Mouse (Mus musculus) R1 (cell line): ENCODE measurements around the gene Gm17660.
A peak's percentile ranks its signal among the peaks of the same experiment; 100 is the strongest.

Experiments
- DNase-seq: peaks from one replicate; pipeline ENCODE4 v3.0.0-alpha.2; 2018; ENCODE audit warnings: low read depth, low spot score

Gm17660 gene

GRCm38 (mm10) chr5:104080736-104081135 lies 3.3 kb upstream of the Gm17660 start:
- DNase-seq = no peak

DNA sequence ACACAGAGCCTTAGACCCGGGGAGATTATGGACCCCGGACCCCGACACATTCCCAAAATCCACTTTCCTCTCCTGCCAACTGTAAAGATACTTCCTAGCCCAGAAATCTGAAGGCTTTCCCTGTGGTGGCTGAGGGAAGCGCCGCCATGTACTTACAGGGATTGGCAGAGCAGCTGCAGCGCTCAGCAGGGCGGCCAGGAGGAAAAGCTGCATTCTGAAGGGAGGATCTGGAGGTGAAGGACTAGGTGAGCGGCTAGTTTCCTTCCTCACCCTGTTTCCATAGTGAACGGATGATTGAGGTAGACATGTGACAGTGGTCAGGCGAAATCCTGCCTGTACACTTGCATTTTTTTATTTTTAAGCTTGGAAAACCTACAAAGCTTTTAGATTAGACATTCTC lies 1.0 kb downstream of the Gm17660 start:
- peak; percentile 60 for DNase-seq

GRCm38 (mm10) chr5:104074388-104074787 lies 3.0 kb downstream of the Gm17660 start:
- DNase-seq = peak; percentile 77

DNA sequence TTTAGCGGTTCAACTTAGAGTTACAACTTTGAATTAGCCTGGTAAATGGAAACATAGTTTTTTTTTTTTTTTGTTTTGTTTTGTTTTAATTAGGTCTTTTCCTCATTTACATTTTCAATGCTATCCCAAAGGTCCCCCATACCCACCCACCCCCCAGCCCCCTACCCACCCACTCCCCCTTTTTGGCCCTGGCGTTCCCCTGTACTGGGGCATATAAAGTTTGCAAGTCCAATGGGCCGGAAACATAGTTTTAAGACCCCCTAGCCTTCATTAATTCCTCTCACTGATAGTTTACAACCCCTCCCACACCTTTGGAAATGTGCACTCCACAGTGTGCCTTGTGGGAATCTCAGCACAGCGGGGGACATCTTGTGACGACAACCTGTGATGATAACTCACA lies 3.8 kb downstream of the Gm17660 start:
- DNase-seq = no peak

- DNase-seq = peak; percentile 97
Measured at GRCm38 (mm10) chr5:104072272-104072886, 5.0 kb downstream of the Gm17660 start.

DNA sequence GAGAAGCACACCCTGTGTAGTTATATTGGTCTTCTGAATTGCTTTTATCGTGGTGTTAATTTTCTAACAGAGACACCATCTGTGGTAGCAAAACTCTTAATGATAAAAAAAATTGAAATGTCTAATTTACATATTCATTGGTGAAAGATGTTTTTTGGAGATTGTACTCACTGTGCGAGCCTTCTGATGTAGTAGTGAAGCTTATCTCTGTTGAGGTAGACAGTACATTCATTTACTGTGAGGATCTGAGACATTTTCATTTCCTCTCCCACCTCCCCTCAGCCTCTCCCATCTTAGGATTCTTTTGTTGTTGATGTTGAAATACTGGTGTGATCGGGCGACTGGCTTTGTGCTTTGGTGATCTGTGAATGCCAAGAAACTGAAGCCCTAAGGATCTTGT lies 6.4 kb downstream of the Gm17660 start:
- DNase-seq = no peak

GRCm38 (mm10) chr5:104068751-104069150 lies 8.7 kb downstream of the Gm17660 start:
- DNase-seq = peak; percentile 64

GRCm38 (mm10) chr5:104062773-104063551 lies 14.4 kb downstream of the Gm17660 start:
- DNase-seq = no peak

GRCm38 (mm10) chr5:104061936-104062772 lies 15.3 kb downstream of the Gm17660 start:
- peak; percentile 44 for DNase-seq

- DNase-seq = no peak
Measured at GRCm38 (mm10) chr5:104060429-104060828, 17.0 kb downstream of the Gm17660 start.

DNA sequence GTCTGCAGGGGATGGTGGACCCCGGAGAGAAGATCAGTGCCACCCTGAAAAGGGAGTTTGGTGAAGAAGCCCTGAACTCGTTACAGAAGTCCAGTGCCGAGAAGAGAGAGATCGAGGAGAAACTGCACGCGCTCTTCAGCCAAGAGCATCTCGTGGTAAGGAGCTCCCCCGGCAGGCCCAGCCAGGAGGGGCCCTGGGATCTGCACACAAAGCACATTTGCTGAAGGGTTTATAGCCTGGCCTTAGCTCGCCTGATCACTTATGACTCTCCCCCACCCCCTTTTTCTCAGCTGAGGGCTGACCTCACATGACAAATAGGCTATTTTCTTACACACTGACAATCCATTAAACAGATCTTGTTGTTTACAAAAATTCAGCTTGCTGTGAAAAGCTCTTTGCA lies 17.8 kb downstream of the Gm17660 start:
- DNase-seq = no peak

DNA sequence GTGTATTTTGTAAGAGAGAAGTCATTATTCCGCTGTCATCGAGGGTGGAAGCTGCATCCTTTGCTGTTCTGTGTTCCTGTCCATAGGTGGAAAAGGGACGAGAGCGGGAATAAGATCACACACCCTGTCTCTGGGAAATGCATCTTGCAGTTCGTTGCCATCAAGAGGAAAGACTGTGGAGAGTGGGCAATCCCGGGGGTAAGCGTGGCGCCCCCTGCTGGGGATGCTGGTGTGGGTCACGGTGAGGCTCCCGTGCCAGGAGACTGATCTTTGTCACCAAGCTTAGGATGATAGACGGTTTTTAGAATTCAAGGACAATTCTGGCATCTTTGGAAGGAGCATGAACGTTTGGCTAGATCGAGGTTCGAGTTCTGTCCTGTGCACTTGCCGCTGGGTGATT lies 19.4 kb downstream of the Gm17660 start:
- DNase-seq = peak; percentile 44

DNA sequence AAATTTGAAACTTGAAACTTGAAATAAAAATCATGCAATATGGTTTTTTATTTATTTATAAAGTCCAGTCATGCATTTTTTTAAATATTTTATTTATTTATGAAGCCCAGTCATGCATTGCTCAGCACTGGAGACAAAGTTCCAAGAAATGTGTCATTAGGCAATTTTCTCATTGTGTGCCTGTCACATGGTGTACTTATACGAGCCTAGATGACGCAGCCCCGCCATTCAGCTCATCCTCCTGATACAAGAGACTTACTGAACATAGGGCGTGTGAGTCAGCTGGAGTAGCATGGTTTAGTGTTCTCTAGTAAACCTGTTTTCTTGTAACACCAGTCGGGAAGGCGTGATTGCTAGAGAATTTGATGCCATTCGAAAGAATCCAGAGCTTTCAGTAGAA lies 21.1 kb downstream of the Gm17660 start:
- DNase-seq = no peak

DNA sequence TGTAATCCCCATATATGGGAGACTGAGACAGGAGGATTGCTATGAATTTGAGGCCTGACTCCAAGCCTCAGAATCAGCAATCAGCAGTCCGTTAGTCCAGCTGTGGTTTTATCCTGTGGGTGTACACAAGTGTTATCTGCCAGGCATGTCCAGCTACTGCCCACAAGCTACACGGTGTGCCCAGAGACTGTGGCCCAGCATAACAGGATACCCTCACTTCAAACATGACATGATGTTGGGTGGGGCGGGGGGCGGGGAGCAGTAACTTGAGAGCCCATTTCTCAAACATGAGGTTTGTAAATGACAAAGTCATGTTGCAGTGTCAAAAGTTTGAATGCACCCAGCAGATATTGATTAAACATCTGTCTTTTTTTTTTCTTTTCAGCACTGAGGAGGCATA lies 21.6 kb downstream of the Gm17660 start:
- no peak for DNase-seq

- DNase-seq = no peak
Measured at GRCm38 (mm10) chr5:104054938-104055337, 22.5 kb downstream of the Gm17660 start.

GRCm38 (mm10) chr5:104052956-104053355 lies 24.5 kb downstream of the Gm17660 start:
- peak; percentile 87 for DNase-seq

GRCm38 (mm10) chr5:104048139-104048538 lies 29.3 kb downstream of the Gm17660 start:
- peak; percentile 26 for DNase-seq

DNA sequence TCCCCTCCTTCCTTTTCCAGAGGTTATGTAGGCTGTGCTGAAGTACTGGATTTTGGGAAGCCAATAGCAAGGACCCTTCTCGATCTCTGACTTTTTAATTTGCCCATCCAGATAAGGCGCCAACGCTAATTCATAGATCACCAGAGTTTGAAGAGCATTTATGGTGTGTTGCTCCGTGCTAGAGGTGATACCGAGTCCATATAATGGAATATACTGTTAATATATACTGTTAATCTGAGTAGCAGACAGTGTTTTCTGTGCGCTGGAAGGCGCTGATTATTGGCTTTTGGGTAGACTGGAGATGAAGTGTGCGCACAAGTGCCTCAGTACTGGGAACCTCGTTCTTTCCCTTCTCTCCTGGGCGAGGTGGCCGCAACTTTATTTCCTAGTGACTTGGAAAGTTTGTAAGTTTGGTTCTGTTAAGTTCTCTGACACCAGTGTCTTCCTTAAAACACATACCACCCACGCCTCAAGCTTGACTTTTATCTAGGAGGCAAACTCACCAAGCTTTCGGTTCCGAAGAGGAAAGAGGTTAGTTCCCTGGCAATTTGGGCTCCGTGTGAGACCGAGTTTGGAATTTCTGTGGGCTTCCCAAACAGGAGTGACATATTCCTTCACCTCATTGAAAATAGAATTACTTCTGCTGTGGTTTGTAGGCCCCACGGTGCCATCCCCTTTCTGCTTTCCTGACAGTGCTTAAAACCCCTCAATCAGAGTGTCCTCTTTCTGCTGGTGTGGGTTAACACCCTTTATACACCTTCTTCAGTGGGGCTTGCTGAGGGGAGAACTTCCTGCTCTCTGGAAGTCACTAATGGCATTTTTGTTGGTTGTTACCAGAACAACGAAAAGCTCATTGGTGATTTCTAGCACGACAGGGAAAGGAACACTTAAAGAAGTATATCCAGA lies 30.0 kb downstream of the Gm17660 start:
- DNase-seq = no peak

GRCm38 (mm10) chr5:104046256-104047199 lies 30.9 kb downstream of the Gm17660 start, which contains the start of gene Nudt9:
Gene Nudt9 (plus strand): TSS chr5:104046306.
- DNase-seq = peak; percentile 97

DNA sequence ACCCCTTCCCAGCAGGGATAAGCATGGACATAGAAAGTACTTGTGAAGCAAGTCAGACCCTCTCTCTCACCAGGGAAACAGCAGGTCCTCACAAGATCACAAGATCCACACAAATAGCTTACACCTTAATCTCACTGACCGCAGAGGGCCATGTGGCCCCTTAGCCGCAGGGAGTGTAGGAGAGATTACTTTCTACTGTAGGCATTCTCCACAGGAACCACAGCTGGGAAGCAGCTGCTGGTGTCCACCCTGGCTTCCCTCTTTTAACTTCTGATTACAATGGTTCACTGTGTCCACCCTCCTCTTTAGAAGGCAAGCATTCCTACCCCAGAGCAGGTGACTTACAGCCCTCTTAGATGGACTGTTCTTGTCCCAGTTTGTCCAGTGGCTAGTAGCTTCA lies 33.7 kb downstream of the Gm17660 start:
- DNase-seq = no peak
